Mouse (Mus musculus) heart, embryonic 13.5 days (tissue): Measurements from ENCODE around the gene Lgr6. TPM values are rescaled to one million over a fixed set of nuclear protein-coding genes. Genes with fewer than 3 reads are reported as not detected.

Experiments used
- ATAC-seq: fragments of 200-750 bp; cut with Nextera tagmentation; 2 replicates; pipeline ENCODE4 v1.8.0; 2017; ENCODE audit warnings: moderate TSS enrichment; ENCODE audit not compliant: insufficient number of reproducible peaks, low FRiP score, low TSS enrichment; ENCODE audit errors: extremely low read depth
- H3K27ac ChIP-seq: fragments of 300-500 bp; sonication (generic); replicated peaks from 2 replicates; pipeline ENCODE4 v1.5.1; 2015; ENCODE audit warnings: moderate library complexity, mild to moderate bottlenecking, inconsistent platforms
- H3K27me3 ChIP-seq: fragments of 300-500 bp; sonication (generic); replicated peaks from 2 replicates; pipeline ENCODE4 v1.6.1; 2015; ENCODE audit warnings: mild to moderate bottlenecking, inconsistent platforms
- H3K36me3 ChIP-seq: fragments of 300-500 bp; sonication (generic); 2 replicates; pipeline ENCODE4 v1.6.1; 2015; ENCODE audit warnings: mild to moderate bottlenecking, inconsistent platforms
- H3K4me1 ChIP-seq: fragments of 300-500 bp; sonication (generic); 2 replicates; pipeline ENCODE4 v1.6.1; 2015; ENCODE audit warnings: inconsistent platforms
- H3K4me2 ChIP-seq: fragments of 300-500 bp; sonication (generic); 2 replicates; pipeline ENCODE4 v1.6.1; 2015; ENCODE audit warnings: inconsistent platforms, mild to moderate bottlenecking, moderate library complexity
- H3K4me3 ChIP-seq: fragments of 300-500 bp; sonication (generic); 2 replicates; pipeline ENCODE4 v1.5.1; 2015; ENCODE audit warnings: moderate library complexity, mild to moderate bottlenecking, inconsistent platforms
- H3K9ac ChIP-seq: fragments of 300-500 bp; sonication (generic); 2 replicates; pipeline ENCODE4 v1.6.1; 2015; ENCODE audit warnings: inconsistent platforms, mild to moderate bottlenecking, moderate library complexity
- H3K9me3 ChIP-seq: fragments of 300-500 bp; sonication (generic); 2 replicates; pipeline ENCODE4 v1.6.1; 2016; ENCODE audit warnings: inconsistent platforms
- WGBS: fragments of 180-500 bp; shearing (Covaris S2); methylation state at CpG from one replicate; pipeline ENCODE4 v1.1.7; 2015; ENCODE audit warnings: mixed read lengths; 5-methylcytosine and 5-hydroxymethylcytosine counted together
- polyA plus RNA-seq: library from polyadenylated mRNA; unstranded; fragments of >200 nt; fragmentation: Nextera tagmentation; extraction: Ambion mirVana; gene quantifications from 2 replicates; pipeline ENCODE4 v1.2.1, GENCODE M21; 2015

Lgr6 gene
- polyA plus RNA-seq, 1 experiment from 2014 or later: 2.7 TPM

GRCm38 (mm10) chr1:135095189-135095588 lies 9.9 kb downstream of the Lgr6 start:
- H3K4me2 ChIP-seq: no peak overlapping the region
- H3K9ac ChIP-seq: no peak overlapping the region
- H3K4me1 ChIP-seq: peaks cover 36% of the 10 kb centered on the region
- H3K27me3 ChIP-seq: peaks cover 73% of the 10 kb centered on the region
- ATAC-seq: no peak
- no peaks in the 10 kb centered on the region for H3K36me3 ChIP-seq
- 7% methylated on average over 7 of the region's 7 CpGs for WGBS
- no peaks in the 10 kb centered on the region for H3K9me3 ChIP-seq
- H3K27ac ChIP-seq: no peak overlapping the region
- H3K4me3 ChIP-seq: no peak overlapping the region

- Histone ChIP-seq H3K27me3 (peaks cover 75% of the 10 kb centered on the region), H3K27ac (no peak overlapping the region), H3K4me1 (peaks cover 36% of the 10 kb centered on the region), H3K9me3 (no peaks in the 10 kb centered on the region), H3K4me3 (no peak overlapping the region), H3K9ac (no peak overlapping the region), H3K4me2 (no peak overlapping the region), H3K36me3 (no peaks in the 10 kb centered on the region)
- WGBS: 44% methylated on average over 7 of the region's 7 CpGs
- no peak for ATAC-seq
Observed at GRCm38 (mm10) chr1:135094723-135095122, 10.4 kb downstream of the Lgr6 start.

- no peak for ATAC-seq
- Histone ChIP-seq H3K4me1 (peaks cover 17% of the 10 kb centered on the region), H3K4me3 (no peak overlapping the region), H3K9me3 (no peaks in the 10 kb centered on the region), H3K27ac (no peak overlapping the region), H3K4me2 (no peak overlapping the region), H3K27me3 (peaks cover 76% of the 10 kb centered on the region), H3K36me3 (no peaks in the 10 kb centered on the region), H3K9ac (no peak overlapping the region)
- WGBS: 56% methylated on average over 3 of the region's 3 CpGs
Observed at GRCm38 (mm10) chr1:135090914-135091313, 14.2 kb downstream of the Lgr6 start.

GRCm38 (mm10) chr1:135089626-135090025 lies 15.4 kb downstream of the Lgr6 start:
- no peak for ATAC-seq
- 77% methylated on average over 10 of the region's 10 CpGs for WGBS
- Histone ChIP-seq H3K27ac (no peak overlapping the region), H3K9me3 (no peaks in the 10 kb centered on the region), H3K36me3 (no peaks in the 10 kb centered on the region), H3K27me3 (peaks cover 85% of the 10 kb centered on the region), H3K4me2 (no peak overlapping the region), H3K4me3 (no peak overlapping the region), H3K9ac (no peak overlapping the region), H3K4me1 (peaks cover 4% of the 10 kb centered on the region)

GRCm38 (mm10) chr1:135087414-135087813 lies 17.7 kb downstream of the Lgr6 start:
- peaks cover 81% of the 10 kb centered on the region for H3K27me3 ChIP-seq
- 54% methylated on average over 1 of the region's 1 CpGs for WGBS
- no peak for ATAC-seq

GRCm38 (mm10) chr1:135086015-135086414 lies 19.1 kb downstream of the Lgr6 start:
- Histone ChIP-seq H3K36me3 (no peaks in the 10 kb centered on the region), H3K4me2 (no peak overlapping the region), H3K27me3 (peaks cover 78% of the 10 kb centered on the region), H3K9me3 (no peaks in the 10 kb centered on the region), H3K9ac (no peak overlapping the region), H3K4me3 (no peak overlapping the region), H3K4me1 (peaks cover 17% of the 10 kb centered on the region), H3K27ac (no peak overlapping the region)
- 51% methylated on average over 7 of the region's 7 CpGs for WGBS
- no peak for ATAC-seq

More at GRCm38 (mm10) chr1:135087414-135087813, 17.7 kb downstream of the Lgr6 start:
- Histone ChIP-seq H3K4me1 (peaks cover 17% of the 10 kb centered on the region), H3K27ac (no peak overlapping the region), H3K4me3 (no peak overlapping the region), H3K9me3 (no peaks in the 10 kb centered on the region), H3K4me2 (no peak overlapping the region), H3K36me3 (no peaks in the 10 kb centered on the region), H3K9ac (no peak overlapping the region)

GRCm38 (mm10) chr1:135085296-135085871 lies 19.7 kb downstream of the Lgr6 start:
- H3K9ac ChIP-seq: no peak overlapping the region
- H3K27me3 ChIP-seq: peaks cover 74% of the 10 kb centered on the region
- peaks cover 17% of the 10 kb centered on the region for H3K4me1 ChIP-seq
- no peaks in the 10 kb centered on the region for H3K9me3 ChIP-seq
- H3K4me2 ChIP-seq: peak overlapping the region; percentile 12; the same call in 1 of the 2 replicates
- 19% methylated on average over 28 of the region's 28 CpGs for WGBS
- H3K4me3 ChIP-seq: no peak overlapping the region
- H3K27ac ChIP-seq: no peak overlapping the region
- no peaks in the 10 kb centered on the region for H3K36me3 ChIP-seq
- no peak for ATAC-seq

- H3K27ac ChIP-seq: peak overlapping the region; percentile 67
- ATAC-seq: peak; percentile 24; the same call in 1 of the 2 replicates
Observed at GRCm38 (mm10) chr1:135083465-135083864, 21.6 kb downstream of the Lgr6 start.

GRCm38 (mm10) chr1:135082267-135082666 lies 22.8 kb downstream of the Lgr6 start:
- peaks cover 52% of the 10 kb centered on the region for H3K27me3 ChIP-seq
- no peak overlapping the region for H3K27ac ChIP-seq
- peaks cover 17% of the 10 kb centered on the region for H3K4me1 ChIP-seq
- H3K36me3 ChIP-seq: no peaks in the 10 kb centered on the region
- ATAC-seq: no peak
- 65% methylated on average over 3 of the region's 3 CpGs for WGBS
- H3K4me3 ChIP-seq: no peak overlapping the region
- H3K9ac ChIP-seq: no peak overlapping the region
- no peaks in the 10 kb centered on the region for H3K9me3 ChIP-seq
- H3K4me2 ChIP-seq: no peak overlapping the region

More at GRCm38 (mm10) chr1:135083465-135083864, 21.6 kb downstream of the Lgr6 start:
- 39% methylated on average over 9 of the region's 9 CpGs for WGBS
- Histone ChIP-seq H3K4me2 (peak overlapping the region; percentile 18; the same call in 1 of the 2 replicates), H3K9ac (peak overlapping the region; percentile 50; the same call in 1 of the 2 replicates), H3K36me3 (no peaks in the 10 kb centered on the region), H3K9me3 (no peaks in the 10 kb centered on the region), H3K4me3 (no peak overlapping the region; the same call in 1 of the 2 replicates), H3K27me3 (peaks cover 55% of the 10 kb centered on the region), H3K4me1 (peaks cover 17% of the 10 kb centered on the region)

- 48% methylated on average over 2 of the region's 2 CpGs for WGBS
- Histone ChIP-seq H3K27me3 (peaks cover 28% of the 10 kb centered on the region), H3K9ac (no peak overlapping the region)
Observed at GRCm38 (mm10) chr1:135079021-135079420, 26.1 kb downstream of the Lgr6 start.

GRCm38 (mm10) chr1:135076470-135076869 lies 28.6 kb downstream of the Lgr6 start:
- Histone ChIP-seq H3K4me1 (0 out of 2 replicates have a peak, but pooled peaks cover 7% of the 10 kb centered on the region), H3K27ac (no peak overlapping the region), H3K4me3 (no peak overlapping the region), H3K9ac (no peak overlapping the region), H3K4me2 (no peak overlapping the region), H3K36me3 (no peaks in the 10 kb centered on the region), H3K27me3 (peaks cover 23% of the 10 kb centered on the region), H3K9me3 (0 out of 2 replicates have a peak, but pooled peaks cover 2% of the 10 kb centered on the region)
- no peak for ATAC-seq
- 38% methylated on average over 5 of the region's 5 CpGs for WGBS

More at GRCm38 (mm10) chr1:135079021-135079420, 26.1 kb downstream of the Lgr6 start:
- Histone ChIP-seq H3K4me1 (peaks cover 20% of the 10 kb centered on the region), H3K4me3 (no peak overlapping the region), H3K36me3 (no peaks in the 10 kb centered on the region), H3K4me2 (no peak overlapping the region), H3K27ac (no peak overlapping the region), H3K9me3 (0 out of 2 replicates have a peak, but pooled peaks cover under 1% of the 10 kb centered on the region)
- no peak for ATAC-seq

- Histone ChIP-seq H3K27ac (no peak overlapping the region), H3K4me1 (0 out of 2 replicates have a peak, but pooled peaks cover 7% of the 10 kb centered on the region), H3K4me2 (no peak overlapping the region), H3K4me3 (no peak overlapping the region), H3K36me3 (no peaks in the 10 kb centered on the region), H3K9ac (no peak overlapping the region), H3K27me3 (peaks cover 23% of the 10 kb centered on the region), H3K9me3 (0 out of 2 replicates have a peak, but pooled peaks cover 2% of the 10 kb centered on the region)
- WGBS: 82% methylated on average over 1 of the region's 1 CpGs
- ATAC-seq: no peak
Observed at GRCm38 (mm10) chr1:135075270-135075669, 29.8 kb downstream of the Lgr6 start.
